Mouse (Mus musculus) mouse trophoblast stem cell (cell line): Measurements from ENCODE around the gene Pm20d1.

Source experiments
- in situ Hi-C, 2 experiments: fragments of 300-500 bp; cut with MseI, MboI; formaldehyde crosslinking; loops; 2 replicates in 1 of 2; 3 replicates in 1 of 2; pipeline ENCODE4 v1.15.1; 2025

Gene Pm20d1

DNA sequence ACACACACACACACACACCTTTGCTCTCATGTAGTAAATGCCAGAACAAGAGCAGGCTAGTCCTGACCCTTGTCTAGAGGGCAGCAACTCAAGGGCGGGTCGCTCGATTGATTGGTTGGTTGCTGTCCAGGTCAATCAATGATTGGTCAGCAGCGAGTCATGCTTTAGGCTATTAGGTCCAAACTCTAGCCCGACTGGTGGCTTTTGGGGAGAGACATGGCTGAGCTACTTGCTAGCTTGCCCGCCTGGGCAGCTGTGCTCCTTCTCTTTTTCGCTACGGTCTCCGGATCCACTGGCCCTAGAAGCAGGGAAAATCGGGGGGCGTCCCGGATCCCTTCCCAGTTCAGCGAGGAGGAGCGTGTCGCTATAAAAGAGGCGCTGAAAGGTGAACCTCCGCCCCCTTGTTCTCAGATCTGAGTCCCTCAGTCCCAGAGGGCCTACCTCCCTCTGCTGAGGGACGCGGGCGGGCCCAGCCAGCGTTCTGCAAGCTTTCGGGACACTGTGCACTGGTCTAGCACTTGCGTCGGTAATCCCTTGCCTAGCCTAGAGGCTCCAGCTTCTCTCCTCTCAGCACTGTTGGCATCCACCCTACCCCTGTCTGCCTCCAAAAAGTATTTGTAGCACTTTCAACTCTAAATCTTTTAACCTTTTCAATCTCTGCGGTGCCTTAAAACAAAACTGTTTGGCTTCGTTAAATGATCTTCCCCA lies at the start of gene Pm20d1:
Gene Pm20d1 (plus strand): TSS at position 180 of the 708 bp plus-strand sequence.
- in situ Hi-C loops: no loop called here

DNA sequence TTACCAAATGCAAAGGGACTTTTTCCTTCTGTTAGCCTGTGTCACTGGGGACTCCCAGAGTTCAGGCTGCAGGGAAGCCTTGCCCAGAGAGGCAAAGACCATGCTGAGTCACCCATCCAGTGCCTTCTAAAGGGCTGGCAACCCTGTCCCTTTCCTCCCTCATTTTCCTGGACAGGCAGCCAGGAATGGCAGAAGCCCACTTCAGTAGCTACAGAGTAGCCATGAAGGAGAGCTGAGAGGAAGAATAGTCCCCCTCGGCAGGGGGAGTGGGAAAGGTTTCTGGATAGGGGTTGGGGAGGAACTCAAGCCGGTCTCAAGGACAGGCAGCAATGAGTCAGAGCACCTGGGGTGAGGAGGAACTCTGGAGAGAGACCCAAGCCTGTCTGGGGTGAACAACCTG lies 49.4 kb upstream of the Pm20d1 start:
- in situ Hi-C loops: no loop called here

DNA sequence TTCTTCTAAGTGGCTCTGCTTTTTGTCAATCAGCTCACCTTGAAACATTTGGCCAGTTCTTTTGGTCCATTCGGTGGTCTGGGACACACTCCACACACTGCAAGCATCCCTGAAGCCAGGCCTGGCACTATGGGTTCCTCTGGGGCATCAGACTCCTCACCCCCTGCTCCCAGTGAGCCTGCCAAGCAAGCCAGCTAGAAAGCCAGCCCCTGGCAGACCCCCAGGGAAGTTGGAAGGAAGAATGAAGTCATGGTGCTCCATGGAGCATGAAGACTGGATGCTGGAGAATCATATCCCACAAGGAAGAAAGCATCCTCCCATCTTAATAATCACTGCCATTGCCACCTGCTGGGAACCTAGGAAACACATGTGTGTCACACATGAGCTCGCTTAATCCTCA lies 48.5 kb upstream of the Pm20d1 start:
- in situ Hi-C loops: no loop called here

DNA sequence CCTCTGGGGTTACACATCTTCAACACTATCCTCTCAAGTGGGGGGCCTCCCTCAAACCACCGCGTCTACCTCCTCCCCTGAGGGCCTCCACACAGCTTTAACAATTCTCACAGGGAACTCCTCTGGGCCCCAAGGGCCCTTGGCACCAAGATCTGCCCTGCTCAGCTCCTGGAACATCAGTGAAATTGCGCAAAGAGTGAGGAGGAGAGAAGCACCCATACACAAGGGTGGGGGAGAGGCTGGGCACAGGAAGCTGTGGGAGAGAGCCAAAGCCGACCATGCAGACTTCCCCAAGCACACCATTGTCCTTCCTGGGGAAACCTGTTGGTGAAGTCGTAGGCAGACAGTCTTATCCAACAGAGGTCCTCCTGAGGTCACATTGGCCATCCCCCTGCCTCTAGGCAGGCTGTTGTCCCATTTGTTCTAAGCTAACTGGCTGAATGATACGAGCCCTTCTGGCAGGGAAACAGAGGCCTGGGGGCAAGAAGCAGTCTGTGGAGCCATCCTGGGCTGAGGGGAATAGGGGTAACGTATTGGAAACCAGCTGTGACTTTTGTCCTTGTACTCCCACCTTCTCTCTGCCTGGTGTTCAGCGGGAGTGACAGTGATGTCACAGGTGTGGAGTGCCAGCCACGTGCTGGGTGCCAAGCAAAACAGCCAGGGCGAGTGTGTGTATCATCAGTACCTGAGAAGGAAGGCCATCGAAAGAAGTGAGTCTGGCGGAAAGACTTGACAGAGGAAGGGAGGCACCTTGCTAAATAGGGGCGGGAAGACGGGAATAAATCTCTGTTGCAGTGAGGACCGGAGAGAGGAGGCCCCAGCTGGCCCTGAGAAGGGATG lies 47.3 kb upstream of the Pm20d1 start:
- in situ Hi-C loops: no loop called here

DNA sequence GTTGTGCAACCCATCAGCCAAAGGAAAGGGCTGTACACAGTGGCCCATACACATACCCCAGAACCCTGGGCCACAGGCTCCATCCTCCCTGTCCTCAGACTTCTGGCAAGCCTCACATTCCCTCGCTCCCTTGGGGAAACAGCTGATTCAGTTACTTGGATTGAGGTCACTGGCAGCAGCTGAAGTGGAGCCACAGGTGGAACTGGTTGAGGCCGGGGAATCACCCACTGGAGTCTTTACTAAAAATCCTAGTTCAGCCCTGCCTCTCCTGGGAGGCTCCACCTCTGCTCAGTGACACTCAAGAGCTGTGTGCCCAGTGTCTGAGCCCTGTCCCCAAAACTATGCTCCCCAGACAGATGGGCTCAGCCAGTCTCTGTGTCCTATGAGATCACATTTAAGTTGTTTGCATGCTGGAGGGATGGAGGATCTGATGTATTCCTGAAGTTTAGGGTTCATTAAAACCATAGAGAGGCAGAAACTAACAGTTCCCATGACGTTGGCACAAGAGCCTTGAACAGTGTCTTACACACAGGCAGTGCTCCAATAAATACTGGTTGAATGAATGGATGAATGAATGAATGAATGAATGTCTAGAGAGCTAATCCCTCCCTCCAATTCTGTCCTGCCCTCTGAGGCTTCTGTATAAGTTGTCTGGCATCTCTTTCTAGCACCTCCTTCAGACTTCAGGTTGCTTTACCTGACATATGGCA lies 45.8 kb upstream of the Pm20d1 start:
- in situ Hi-C loops: no loop called here

DNA sequence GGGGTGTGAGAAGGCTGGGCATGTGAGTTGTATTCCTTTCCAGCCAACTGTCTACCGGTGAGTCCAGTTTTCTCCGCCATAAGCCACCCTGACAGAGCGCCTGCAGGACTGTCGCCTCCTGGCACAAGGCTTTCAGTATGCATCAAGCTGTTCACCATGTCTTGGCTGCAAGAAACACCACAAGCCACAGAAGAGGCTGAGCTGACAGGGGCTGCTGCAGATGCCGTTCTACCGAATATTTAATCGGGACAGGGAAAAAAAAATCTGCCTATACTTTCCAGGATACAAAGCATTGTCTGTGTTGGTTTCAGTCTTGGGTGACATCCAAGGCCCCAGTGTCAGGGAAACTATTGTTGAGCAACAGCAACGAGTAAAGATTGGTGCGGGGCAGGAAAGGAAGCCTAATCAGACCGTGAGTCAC lies 45.3 kb upstream of the Pm20d1 start:
- in situ Hi-C loops: no loop called here

DNA sequence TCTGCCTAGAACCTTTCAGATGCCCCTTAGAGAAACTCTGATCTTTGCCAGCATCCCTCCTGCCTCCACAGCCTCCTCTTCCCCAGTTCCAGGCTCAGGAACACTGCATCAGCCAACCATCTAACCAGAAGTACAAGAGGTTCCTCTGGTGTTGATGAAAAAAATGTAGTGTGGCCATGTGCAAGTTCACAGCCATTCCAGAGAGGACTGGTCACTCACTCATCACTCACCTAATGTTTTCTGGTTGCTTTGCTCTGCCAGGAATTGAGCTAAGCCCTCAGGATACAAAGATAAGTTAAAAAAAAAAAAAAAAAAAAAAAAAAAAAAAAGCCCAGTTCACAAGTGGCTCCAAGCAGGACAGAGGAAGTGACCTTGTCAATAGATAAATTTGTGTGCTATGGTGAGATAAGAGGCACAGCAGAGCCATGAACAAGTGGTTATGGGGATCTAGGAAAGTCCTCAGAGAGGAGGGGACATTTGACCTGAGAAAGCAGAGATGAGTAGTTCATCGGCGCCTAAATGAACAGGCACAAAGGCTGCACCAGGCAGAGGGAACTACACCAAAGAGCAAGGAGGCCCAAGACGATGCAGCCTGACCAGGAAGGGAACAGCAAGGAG lies 42.9 kb upstream of the Pm20d1 start:
- in situ Hi-C loops: no loop called here

DNA sequence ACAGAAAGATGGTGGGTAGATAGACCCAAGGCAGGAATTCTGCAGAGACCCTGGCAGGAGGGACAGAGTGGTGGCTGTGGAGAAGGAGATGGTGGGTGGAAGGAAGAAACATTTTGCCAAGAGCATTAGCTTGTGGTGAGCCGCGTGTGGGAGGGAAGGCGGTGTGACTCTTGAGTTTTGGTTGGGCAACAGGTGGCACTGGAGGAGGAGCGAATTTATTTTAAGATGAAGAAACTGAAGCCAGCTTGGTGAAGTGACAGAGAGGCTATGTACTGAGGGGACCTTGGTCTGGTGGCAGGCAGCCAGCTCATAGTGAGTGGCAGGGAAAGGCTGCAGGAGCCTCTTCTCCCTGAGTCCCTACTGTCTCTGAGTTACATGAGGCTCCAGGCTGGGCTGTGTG lies 42.3 kb upstream of the Pm20d1 start:
- in situ Hi-C loops: no loop called here

DNA sequence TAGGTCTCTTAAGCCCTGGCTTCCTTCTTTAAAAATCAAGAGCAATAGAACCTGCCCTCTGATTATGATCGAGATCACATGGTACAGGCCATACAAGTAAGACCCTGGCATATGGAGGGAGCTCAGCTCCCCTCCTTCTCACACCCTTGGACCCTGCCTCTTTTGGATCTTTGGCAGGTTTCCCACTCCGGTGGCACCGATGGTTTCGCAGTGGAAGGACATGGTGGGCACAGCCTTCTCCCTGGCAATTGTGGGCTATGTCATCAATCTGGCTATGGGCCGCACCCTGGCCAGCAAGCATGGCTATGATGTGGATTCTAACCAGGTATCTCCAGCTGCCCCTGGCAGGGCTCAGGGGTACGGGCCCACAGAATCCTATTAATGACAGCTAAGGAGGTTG lies 40.0 kb upstream of the Pm20d1 start:
- in situ Hi-C loops: no loop called here

DNA sequence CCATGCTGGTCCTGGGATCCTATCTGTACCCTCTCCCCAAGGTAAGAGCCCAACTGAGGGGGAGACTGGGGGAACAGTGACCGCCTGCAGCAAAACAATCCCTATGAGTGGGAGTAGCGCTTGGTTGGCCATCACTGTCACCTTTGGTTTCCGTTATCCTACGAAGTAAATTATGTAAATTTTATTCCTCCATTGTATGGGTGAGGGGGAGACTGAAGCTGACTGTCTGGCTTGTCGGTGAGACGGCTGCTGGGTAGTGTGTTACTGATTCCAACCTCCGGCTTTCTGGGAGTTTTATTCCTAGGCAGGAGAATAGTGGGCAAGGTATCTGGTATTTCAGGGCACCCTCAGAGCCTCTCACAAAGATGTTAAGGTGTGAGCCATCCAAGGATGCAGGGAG lies 38.4 kb upstream of the Pm20d1 start:
- in situ Hi-C loops: no loop called here

DNA sequence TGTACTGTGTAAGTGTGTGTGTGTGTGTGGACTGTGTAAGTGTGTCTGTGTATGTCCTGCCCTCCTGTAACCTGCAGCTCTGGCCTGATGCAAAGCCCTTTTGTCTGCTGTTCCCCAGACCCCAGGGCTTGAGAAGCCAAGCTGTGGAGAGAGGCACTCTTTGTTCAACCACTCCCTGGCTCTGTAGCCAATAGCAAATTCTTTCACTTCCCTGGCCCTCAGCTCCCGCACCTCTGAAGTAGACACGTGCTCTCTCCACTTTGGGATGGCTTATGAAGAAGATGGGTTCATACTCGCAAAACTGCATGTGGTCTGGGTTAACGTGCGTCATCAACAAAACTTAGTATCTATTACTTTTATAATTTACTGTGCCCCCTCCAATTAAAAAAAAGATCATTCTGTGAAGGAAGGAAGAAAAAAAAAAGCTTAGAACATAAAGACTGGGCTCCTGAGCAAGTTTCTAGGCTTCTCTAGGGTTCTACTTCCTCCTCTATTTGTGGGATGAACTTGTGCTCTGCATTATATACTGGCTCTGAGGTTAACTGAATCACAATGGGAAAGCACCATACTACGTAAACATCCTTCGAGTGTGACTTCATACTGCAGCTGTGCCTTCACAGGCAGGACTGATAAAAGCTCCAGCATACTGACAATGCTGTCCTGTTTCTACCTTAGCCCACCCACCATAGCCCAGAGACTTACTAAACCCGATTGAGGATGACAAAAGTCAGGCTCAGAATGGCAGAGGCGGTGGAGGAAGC lies 37.3 kb upstream of the Pm20d1 start:
- in situ Hi-C loops: no loop called here

DNA sequence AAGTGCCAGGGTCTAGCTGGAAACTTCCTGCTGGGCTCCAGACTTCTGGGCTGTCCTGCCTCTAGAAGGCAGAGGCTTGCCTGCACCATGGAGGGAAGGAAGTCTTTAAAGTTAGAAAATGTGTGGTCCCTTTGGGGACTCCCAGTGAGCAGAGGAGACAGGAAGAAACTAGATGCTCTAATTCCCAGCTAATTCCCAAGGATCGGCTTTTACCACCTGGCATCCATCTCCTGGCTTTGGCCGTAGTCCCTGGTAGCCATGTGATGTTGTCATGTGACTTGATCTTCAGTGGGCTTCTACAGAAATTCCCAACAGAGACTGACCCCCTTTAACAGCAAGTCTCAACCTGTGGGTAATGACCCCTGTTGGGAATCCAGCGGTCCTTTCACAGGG lies 36.8 kb upstream of the Pm20d1 start:
- in situ Hi-C loops: no loop called here

DNA sequence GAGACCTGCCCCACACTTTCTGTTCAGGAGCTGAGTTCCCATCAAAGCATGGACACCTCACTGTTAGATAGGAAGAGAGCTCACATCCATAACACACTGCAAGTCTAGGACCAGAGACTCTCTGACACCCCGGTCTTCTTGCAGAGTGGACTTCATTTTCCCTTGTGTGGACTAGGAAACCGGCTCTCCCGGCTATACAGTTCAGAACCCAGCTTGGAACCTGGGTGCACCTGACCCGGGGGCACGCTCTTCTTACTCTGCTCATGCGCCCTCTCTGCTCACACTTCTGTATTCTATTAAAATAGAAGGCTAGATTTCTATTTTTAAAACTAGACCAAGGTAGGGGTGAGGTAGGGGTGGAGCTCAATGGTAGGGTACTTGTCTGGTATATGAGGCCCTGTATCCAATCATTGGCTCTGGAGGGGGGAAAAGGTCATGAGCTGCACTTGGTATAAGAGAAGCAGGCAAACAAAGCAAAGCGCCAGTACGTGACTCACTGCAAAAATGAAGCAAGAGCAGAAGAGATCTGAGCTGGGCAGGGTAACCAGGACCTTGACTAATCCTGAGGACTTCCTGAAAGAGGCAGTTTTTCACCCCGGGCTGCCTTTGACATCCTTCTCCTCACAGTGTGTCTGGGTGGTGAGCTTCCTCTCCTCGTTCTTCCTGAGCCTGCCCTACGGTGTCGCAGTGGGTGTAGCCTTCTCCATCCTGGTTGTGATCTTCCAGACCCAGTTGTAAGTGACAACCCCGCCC lies 35.9 kb upstream of the Pm20d1 start:
- in situ Hi-C loops: no loop called here

DNA sequence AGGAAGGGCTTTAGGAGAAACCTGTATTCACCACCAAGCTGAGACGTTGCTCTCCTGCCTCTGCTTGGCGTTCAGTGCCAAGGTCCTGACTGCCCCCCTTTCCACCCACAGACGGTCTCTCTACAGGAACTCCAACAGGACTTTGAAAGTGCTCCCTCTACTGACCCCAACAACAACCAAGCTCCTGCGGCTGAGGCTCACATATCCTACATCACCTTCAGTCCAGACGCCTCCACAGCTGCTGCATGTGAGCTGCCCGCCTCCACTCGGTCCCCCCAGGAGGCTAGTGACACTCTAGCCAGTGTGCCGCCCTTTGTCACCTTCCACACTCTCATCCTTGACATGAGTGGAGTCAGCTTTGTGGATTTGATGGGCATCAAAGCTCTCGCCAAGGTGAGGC lies 33.5 kb upstream of the Pm20d1 start:
- in situ Hi-C loops: no loop called here

DNA sequence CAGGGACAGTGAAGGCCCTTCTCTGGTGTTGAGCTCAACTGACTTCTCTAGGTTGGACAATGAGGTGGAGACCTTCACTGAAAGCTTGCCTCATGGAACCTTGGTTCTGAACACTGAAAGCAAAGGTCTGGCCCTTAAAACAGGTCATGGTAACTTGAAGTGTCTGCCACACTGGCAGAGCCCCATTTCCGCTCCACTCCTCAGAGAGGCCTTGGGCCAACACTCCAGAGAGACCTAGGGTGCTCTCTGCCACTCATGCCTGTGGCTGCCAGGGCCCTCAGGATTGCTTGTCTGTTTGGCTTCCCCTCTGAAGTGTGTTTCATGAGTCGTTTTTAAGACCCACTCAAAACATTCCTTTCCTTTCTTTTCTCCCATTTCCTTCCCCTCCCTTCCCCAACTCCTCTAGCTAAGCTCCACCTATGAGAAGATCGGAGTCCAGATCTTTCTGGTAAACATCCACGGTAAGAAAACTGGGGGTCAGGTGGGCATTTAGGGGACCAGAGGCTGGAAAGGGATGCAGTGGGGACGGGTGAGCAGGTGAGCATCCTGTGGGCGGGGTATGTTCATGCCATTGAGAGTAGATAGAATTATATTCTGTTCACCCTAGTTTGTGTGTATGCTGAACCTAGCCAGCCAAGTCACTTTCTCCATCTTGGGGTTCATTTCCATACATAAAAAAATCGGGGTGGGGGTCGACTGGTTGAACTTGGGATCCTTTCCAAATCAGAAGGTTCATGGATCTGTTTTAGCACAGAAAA lies 32.4 kb upstream of the Pm20d1 start:
- in situ Hi-C loops: loop anchor here (5.0 kb wide), 1 partner anchor 52 kb away; no protein-coding TSS in a partner anchor

DNA sequence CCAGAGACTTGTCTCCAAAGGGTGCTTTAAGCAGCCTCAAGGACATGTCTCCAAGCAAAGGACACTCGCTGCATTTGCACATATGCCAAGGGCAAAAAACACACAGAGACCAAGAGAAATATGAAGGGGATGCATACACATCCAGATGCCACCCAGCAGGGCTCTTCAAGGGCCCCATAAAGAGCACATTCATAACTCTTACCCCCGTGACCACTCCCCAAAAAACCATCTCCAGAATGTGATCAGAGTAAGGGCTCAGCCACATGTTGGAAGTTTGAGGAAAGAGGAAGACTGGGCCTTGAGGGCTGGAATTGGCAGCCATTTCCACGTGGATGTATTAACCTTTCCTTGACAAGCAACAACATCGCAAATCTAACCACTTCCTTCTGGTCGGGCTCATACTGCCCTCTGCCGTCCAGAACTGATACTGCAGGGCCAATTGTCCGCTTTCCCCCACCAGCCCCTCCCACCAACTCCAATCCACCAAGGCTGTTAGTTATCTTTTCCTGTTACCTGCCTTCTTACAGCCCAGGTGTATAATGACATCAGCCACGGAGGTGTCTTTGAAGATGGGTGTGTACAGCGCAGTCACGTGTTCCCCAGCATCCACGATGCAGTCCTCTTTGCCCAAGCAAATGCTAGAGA lies 31.7 kb upstream of the Pm20d1 start:
- in situ Hi-C loops: loop anchor here (5.0 kb wide), 1 partner anchor 53 kb away; no protein-coding TSS in a partner anchor

DNA sequence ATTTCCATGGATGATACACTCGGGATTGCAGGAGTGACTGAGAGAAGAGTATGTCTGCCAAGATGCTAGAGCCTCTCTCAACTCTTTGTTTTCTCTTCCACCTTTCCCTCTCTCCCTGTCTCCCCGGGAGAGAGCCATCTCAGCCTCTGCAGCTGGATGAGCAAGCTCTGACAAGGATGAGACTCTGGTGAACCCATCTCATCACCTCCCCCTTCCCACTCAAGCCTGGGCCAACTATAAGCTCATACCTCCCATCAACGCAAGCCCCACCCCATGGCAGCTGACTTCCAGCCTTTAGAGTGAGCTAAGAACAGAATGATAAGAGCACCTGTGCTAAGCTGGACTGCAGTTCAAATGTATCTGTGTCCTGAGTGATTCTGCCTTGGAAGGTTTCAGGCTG lies 27.9 kb upstream of the Pm20d1 start:
- in situ Hi-C loops: loop anchor here (5.0 kb wide), 1 partner anchor 57 kb away; no protein-coding TSS in a partner anchor

DNA sequence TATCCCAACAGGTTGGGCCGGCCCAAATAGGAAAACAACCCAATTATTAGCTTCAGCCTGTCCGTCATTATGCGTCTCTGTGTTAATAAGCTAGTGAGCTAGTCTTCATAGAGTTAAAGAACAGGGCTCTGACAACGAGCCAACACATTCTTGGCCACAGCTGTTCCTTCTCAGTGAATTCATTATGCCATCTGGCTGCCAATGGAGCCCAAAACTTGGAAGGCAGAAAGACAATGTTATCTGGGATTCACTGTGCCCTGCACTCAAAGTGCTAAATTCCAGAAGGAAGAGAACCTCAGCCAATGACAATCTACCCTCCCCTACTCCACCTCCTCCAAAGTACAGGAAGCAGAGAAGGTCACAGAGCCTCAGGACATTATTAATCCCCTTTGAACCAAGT lies 26.5 kb upstream of the Pm20d1 start:
- in situ Hi-C loops: no loop called here

DNA sequence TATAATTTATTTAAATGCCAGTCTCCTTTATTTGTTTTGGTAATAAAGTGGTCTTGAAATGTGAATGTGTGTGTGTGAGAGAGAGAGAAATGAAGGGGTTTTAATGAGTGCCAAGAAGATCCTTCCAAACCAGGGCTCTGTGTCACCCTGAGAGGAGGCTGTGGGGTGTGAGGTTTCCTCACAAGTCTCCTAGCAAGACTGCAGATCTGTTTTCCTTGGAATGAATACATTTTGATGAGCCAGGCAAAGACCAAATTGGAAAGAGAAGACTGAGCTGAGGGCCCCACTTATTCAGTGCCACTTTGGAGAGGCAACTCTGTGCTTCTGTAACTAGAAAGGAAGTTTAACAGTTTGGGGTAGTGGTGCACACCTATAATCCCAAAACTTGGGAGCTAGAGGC lies 25.7 kb upstream of the Pm20d1 start:
- in situ Hi-C loops: no loop called here
